Mouse (Mus musculus) cerebellum, adult 8-10 months (tissue): Measurements from ENCODE around the gene Fxyd2.

Experiments
- DNase-seq: peaks from one replicate; pipeline ENCODE4 v3.0.0; 2022

The Fxyd2 gene

GRCm38 (mm10) chr9:45429951-45430697 is 30.7 kb downstream of the Fxyd2 start:
- peak; percentile 63 for DNase-seq

- no peak for DNase-seq
Observed at GRCm38 (mm10) chr9:45430698-45430959, 31.2 kb downstream of the Fxyd2 start.

- peak; percentile 55 for DNase-seq
Observed at GRCm38 (mm10) chr9:45431150-45431549, 31.7 kb downstream of the Fxyd2 start.

DNA sequence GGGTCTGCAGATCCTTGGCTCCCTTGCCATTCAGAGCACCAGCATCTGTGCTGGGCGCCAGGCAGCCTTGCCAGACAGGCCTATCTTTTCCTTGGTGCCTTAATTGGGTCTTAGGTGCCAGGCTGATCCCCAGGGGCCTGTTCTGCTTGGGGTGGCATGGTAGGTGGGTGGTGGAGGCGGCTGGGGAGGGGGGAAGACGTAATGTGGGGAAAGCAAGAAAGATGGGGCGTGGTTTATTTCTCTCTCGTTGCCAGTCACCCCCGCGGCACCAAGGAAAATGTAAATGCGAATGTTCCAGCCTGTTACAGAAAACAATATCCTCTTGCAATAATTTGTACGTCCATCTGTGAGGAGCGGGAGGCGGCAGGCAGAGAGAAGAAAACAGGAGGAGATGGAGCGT is 33.2 kb downstream of the Fxyd2 start:
- no peak for DNase-seq

DNA sequence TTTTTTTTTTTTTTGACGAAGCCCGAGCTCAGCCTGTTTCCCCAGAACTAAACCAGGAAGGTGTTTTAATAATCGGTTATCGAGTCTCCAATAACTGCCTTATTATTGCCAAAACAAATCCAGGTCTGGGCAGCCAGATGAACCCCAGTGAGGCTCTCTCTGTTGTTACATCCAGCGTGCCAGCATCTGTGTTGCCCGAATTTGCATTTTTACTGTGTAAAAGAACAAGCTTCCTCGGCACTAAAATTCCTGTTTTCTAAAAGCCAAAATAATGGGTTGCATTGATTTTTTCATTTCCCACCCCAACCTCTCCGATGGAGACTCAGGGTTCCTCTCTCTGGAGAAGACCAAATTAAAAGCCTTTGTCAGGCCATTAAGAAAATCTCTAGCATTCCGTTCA is 33.6 kb downstream of the Fxyd2 start:
- DNase-seq: no peak

GRCm38 (mm10) chr9:45434171-45434570 is 34.7 kb downstream of the Fxyd2 start:
- no peak for DNase-seq

DNA sequence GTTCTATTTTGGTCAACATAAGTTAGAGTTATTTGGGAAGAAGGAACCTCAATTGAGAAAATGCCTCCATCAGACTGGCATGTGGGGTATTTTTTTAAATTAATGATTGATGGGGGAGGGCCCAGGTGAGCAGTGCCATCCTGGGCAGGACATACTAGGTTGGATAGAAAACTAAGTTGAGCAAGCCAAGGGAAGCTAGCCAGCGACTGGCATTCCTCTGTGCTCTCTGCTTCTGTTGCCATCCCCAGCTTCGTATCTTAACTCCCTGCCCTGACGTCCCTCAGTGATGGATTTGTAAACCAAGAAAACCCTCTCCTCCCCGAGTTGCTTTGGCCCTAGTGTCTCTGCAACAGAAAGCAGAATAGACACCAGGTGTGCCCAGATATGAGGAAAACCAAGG is 39.6 kb downstream of the Fxyd2 start:
- no peak for DNase-seq

DNA sequence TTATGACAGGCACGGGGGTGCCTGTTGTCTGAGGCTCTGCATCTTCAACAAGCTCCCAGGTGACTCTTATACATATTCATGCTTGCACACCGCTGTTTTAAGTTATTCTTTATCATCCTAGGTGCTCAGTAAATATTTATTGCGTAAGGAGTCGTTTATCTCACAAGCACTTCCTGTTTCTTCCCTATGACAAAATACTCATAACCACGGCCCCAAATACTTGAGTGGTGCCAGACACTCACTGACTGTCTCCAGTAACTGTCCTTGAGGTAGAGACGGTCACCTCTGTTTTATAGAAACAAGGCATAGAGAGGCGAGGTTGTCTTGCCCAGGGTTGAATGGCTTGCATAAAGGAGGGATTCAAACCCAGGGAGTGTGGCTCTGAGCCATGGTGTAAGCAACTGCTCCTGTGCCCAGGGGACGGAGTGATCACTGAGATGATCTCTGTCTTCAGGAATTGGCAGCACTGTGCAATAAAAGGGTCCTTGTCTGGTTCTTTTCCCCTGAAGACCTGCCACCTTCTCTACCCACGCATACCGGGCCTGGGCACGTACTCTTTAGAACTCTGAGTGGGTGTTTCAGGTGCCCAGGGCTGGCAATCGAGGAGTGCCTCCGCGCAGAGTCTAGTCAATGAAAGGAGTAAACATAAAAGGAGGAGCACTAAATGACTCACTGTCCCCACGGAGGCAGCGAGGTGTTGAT is 40.8 kb downstream of the Fxyd2 start:
- DNase-seq: no peak

GRCm38 (mm10) chr9:45444251-45444798 is 44.9 kb downstream of the Fxyd2 start:
- DNase-seq: no peak

DNA sequence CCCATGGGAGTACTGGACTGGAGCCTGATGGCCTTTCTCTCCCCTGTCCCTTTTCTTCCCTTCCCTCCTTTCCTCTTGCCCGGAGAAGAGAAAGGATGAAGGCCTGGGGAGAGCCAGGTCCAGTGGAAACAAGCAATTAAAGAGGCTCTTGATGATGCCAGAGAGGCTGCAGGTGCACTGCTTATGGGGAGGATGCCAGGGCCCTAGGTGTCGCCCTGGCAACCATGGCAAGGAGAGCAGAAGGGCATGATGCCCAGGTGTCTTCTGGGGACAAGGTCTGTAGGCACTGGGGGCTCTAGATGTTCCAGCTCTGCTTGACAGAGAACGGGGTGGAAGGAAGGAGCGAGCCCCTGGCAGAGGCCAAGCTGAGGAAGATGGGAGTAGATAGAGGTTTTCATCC is 50.2 kb downstream of the Fxyd2 start:
- peak; percentile 60 for DNase-seq

DNA sequence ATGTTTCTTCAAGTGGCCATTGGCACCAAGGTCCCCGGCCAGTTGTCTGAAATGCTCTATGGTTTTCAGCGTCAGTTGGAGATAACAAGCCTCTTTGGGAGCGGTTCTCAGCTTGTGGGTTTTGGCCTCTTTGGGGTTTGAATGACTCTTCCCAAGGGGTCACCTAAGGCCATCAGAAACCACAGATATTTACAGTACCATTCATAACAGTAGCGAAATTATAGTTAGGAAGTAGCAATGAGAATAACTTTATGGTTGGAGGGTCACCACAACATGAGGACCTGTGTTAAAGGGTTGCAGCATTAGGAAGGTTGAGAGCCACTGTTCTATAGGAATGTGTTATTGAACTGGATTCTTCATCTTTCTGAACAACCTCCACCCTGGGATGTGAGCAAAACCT is 51.9 kb downstream of the Fxyd2 start:
- DNase-seq: no peak

GRCm38 (mm10) chr9:45454032-45454431 is 54.6 kb downstream of the Fxyd2 start:
- no peak for DNase-seq

DNA sequence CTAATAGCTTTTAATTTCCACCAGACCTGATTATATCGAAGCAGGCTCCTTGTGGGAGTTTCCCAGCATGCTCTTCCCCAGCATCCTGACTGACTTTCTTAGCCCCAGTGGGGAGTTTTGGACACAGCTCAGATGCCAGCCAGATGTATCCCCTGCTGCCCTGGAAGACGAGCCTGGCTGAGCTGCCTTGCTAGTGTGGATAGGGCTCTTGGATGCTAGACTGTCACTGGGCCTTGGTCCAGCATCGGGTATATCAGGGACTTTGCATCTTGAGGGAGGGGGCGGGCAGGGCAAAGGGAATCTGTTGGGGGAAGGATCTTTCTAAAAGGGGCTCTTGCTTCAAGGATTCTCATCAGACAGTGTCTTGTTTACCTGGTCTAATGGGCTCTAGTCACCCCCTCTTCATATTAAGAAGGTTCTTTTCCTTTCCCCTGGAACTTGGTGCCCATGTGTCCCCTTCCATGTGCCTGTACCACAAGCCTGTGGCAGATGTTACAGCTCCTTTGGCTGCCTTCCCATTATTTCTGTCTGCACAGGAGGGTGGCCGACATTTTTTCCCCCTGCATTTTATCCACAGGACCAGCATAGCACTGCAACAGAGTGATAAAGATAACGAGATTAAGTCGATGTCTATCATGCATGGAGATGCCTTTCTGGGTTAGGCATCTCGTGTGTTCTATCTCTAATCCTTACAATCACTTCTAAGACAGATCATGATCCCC is 55.6 kb downstream of the Fxyd2 start:
- DNase-seq: no peak

GRCm38 (mm10) chr9:45457200-45457599 is 57.7 kb downstream of the Fxyd2 start:
- no peak for DNase-seq

- peak; percentile 33 for DNase-seq
Observed at GRCm38 (mm10) chr9:45458363-45458762, 58.9 kb downstream of the Fxyd2 start.
